Mouse (Mus musculus) lung, postnatal 25 days (tissue): Measurements from ENCODE around the gene Med8.
A peak's percentile ranks its signal among the peaks of the same experiment; 100 is the strongest.

Source experiments
- DNase-seq: peaks from one replicate; pipeline ENCODE4 v3.0.0; 2022; ENCODE audit warnings: low spot score

Med8 gene

DNA sequence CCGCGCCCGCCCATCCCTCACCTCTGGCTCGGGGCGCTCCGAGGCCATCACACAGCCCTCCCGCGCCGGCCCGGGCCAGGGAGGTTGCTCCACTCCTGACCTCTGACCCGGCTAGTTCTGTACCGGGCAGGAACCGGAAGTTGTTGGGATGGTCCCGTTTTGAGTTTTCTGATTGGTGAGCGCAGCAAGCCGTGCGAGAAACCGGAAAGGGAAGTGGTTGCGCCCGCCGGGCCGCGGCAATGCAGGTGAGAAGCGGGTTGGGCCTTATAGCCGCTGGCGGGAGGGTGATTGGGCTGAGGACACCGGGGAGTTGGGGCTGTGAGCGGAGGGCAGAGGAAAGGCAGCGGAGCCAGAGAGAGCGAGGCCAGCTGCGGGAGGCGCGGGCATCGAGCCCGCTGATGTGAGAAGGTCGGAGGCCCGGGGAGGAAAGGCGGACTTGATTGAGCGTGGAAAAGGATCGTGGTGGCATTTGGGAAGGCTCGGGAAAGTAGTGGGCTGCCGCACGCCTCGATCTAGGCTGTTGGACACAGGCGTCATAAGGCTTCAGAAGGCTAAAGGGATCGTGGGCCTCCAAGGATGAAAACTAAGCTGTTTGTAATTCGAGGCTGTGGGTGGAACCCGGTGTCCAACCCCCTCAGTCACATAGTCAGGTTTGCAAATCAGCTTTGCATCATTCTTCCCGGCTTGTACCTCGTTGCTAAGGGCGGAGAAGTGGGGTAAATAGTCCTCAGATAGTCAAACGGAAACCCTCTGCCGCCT is at the start of gene Med8, which contains the start of gene Szt2:
Gene Med8, plus strand, starts transcription at position 196 of the 759 bp plus-strand sequence.
Gene Szt2, minus strand, starts transcription at position 132 of the 759 bp plus-strand sequence.
- peak; percentile 97 for DNase-seq

DNA sequence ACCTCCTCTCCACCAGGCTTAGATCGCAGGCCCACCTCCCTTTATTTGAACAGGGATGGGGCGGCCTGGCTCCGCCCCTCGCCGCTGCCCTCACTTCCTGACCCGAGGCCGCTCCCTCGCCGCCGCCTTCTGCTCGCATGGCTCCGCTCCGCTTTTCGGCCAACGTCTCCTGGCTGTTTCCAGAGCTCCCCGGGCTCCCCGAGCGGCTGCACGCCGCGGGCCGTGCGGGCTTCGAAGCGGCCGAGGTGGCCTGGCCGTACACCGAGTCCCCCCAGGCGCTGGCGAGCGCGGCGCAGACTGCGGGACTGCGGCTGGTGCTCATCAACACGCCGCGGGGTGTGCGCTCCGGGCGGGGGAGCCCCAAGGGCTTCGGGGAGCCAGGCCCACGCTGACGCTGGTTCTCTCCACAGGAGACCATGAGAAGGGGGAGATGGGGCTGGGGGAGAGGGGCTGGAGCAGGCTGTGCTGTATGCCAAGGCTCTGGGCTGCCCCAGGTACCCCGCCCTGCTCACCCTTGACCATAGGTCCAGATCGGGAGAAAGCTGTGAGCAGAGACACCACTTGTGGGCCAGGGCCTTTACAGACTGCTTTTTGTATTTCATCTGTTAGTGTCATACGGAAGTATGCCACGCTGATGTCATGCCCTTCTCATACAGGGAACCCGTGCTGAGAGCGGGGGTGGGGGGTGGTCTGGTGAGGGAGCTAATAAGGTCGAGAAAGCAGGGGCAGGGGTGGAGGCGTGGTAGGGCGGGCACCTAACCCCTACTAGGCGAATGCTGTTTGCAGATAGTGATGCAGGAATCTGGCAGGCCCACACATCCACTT is 49.0 kb upstream of the Med8 start:
- peak; percentile 57 for DNase-seq

DNA sequence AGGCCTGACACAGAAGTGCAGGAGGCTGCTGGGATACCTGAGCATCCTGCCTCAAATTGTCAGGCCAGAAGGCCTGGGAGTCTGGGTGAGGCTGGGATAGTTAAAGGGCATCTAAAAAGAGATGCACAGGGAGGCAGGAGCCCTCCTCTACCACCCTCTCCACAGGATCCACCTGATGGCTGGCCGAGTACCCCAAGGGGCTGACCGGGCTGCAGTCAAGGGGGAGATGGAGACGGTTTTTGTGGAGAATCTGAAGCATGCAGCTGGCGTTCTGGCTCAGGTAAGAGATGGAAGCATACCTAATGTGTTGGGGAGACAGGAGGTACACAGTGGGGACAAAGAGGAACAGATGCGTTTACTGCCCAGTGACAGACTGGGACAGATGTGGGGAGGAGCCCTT is 47.7 kb upstream of the Med8 start:
- DNase-seq, result no peak

DNA sequence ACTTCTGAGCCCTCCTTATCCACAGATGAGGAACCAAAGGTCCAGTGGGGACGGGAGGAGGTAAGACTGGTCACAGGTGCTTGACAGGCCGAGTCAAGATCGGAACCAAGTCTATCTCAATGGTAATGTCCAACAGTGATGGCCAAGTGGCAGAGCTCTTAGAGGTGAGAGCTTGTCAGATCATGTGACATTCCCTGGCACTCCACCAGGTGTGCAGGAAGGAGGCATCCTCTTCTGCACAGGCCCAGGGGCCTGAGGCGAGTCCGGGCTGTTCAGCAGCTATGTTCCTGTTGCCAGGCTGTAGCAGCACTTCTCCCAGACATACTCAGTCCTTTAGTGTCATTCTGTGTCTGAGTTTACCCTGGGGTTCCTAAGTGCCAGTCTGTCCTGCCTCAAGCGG is 46.3 kb upstream of the Med8 start:
- no peak for DNase-seq

DNA sequence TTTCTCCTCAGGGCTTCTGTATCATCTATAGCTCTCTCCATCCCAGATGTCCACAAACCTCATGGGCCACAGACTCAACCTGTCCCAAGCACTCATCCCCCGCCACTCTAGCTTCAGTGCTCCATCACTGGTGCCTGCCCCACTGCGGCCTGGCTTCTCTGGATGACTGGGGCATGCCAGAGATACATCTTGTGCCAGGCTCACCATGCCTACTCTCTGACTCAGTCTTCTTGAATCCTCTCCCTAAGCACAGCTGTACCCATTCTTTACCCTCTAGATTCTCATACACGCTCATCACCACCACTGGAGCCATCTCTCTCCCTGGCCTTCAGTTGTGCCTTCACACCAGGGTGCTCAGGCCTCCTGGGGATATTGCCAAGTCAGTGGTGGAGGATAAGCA is 45.2 kb upstream of the Med8 start:
- no peak for DNase-seq

DNA sequence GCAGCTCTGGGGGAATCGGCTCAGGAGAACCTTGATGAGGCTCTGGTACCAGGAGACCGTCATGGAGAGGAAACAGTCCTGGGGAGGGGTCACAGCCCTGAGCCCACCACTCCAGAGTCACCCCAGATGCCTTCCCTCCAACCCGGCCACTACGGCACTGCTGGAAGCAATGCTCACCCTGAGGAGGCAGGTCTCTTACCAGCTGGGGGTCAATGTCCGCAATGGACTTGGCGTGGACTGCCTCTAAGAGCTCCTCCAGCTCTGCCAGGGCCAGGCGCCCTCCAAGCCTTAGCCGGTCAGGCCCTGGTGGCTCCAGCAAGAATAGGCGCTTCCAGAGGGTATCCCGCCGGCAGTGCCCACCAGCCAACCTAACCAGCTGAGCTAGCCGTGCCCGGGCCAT is 44.5 kb upstream of the Med8 start:
- no peak for DNase-seq

DNA sequence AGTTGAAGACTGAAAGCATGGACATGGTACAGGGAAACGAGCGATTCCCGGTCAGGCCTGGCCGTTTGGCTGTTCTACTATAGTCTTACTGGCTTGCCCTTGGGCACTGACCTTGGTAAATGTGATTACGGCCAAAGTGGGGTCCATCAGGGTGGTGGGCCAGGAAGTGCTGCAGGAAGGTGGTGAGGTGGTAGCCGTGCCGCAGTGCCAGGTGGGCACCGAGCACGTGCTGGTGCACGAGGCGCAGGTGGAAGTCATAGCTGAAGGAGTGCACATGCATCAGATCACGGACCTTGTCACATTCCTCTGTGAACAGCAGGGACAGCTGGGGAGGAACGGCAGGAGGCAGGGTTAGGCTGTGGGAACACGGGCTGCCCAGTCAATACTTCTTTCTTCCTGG is 43.1 kb upstream of the Med8 start:
- DNase-seq, result no peak

DNA sequence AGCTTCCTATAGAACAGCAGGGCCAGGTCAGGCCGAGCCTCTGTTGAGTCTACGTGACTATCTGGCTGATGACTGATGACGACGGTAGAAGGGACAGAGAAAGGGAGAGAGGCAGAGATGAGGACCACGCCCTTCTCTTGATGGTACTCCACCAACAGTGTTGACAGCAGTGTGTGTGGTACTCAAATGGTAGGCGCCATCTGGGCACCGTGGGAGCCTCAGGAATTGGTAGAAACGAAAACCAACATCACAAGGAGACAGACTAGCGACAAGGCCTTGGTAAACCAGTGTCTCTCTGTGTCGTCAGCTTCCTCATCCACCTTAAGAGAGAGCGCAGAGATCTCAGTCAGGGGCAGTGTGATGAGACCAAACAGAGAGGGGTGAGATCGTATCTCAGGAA is 41.6 kb upstream of the Med8 start:
- no peak for DNase-seq

DNA sequence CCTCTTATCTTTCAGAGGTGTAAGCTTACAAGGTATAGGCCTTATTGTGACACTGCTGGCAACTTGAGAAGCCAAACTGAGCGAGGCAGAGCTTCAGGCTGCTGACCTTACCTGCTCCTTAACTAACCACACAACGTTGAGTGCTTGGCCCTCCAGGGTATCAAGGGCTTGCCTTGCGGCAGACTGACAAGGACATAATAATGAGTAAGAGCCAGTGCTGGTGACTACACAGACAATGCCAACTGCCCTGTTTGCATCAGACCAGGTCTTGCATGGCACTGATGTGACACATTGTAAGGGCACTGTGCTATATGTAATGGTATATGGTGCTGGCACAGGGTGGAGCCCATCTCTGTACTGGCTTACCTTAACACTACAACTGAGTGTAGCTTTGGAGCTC is 40.5 kb upstream of the Med8 start:
- peak; percentile 27 for DNase-seq

DNA sequence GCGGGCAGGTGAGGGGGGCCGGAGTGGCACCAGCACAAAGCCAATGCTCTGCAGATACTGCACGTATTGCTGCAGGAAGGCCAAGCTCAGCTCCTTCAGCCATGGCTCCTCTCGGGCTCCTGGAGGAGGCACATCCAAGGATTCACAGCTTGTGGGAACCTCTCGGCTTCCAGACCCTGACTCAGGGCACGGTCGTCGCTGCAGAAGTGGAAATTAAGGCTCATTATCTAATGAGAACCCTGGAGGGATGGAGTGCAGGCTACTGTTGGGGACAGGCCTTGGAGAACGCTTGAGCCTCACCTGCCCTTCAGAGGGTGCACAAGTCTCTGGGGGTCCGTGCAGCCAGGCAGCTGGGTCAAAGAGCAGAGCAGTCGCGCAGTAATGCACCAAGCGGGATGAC is 37.3 kb upstream of the Med8 start:
- no peak for DNase-seq

DNA sequence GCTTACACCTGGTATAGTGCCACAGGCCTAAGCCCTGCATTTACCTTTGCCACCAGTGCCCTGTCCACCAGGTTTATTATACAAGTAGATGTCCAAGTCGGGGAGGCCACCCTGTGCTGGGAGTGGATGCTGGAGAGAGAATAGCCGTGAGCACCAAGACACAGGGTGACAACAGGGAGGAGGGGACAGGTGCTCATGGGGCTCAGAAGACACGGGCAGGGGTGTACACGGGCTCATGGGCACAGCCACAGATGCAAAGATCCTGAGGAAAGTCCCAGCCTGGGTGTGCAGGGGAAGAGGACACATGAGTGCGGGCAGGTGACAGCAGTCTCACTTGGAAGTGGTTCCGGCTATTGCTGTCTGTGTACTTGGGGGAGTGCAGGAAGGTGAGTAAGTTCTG is 33.1 kb upstream of the Med8 start:
- no peak for DNase-seq

DNA sequence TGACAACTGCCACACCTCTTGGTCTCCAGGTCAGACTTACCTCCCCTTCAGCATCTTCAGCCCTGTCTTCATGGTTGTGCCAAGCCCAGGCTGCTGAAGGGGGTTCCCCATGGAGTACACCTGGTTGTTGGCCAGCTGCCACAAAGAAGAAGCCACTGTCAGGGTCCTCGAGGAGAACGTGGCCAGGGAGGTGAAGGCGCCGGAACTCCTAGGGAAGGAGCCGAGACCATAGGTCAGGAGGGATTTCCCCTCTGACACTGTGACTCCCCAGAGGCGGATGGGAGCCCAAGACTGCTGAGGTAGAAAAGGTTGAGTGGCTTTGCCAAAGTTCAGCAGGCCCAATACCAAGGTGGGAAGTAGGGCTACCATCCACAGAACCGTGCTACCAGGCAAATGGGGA is 25.9 kb upstream of the Med8 start:
- DNase-seq, result no peak

DNA sequence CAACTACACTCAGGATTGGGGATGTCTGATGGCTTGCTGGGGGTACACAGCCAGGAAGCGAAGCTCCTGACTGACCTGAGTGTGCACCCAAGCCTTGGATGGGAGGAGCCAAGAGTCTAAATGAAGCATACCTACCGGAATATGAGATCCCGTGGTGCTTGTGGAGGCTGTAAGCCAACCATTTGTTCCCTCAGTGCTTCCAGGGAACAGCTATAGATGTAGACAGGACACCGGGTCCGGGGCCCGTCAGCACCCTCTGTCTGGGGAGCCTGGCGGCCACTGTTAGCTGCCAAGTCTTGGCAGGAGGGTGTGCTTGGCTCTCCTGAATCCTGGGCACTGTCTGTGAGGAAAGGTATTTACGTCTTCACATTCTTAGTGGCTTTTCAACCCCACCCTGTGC is 21.8 kb upstream of the Med8 start:
- no peak for DNase-seq

DNA sequence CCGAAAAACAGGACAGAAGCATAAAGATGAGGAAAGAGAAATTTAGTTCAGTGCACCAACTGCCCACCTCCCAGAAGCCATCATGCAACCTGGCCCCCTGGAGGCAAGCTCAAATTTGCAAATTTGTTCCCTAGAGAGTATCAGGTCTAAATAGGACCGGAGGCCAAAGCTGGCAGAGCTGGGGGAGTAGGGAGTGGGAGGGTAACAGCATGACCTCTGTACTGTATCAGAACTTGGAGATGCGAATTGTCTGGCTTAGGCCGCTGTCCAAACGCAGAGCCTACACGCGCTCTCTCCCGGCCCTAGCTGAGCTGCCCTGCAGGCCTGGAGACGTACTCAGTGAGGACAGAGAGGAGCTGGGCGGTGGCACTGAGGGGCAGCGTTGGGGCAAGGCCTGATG is 19.0 kb upstream of the Med8 start:
- DNase-seq, result no peak

DNA sequence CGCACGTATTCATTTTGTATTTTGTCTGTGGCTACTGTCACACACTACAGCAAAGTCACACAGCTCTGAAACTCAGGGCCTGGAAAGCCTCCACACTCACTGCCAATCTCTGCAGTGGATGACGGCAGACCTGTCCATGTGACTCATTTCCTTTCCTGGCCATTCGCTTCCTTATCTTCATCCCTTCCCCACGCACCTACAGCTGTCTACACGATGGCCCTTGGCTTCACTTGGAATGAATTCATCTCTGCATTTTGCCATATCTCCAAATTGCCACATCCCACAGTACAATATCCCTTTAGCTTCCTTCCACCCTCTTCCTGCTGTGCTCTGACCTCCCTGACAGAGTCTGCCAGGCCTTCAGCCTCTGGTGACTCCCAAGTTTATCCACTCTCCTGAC is 14.6 kb upstream of the Med8 start:
- DNase-seq, result no peak

DNA sequence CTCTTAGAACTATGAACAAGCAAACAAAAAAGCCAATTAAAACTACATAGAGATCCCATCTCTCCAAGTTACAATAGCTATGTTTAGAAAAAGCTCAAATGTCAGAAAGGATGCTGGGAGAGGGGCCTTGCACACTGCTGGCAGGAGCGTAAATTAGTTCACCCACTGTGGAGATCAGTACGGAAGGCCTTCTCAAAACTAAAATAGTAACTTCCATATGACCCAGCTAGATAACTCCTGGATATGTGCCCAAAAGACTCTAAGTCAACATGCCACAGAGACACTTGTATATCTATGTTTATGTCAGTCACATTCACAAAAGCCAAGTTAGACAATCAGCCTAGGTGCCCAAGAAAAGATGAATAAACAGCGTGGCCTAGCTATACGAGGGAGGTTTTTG is 13.8 kb upstream of the Med8 start:
- no peak for DNase-seq

DNA sequence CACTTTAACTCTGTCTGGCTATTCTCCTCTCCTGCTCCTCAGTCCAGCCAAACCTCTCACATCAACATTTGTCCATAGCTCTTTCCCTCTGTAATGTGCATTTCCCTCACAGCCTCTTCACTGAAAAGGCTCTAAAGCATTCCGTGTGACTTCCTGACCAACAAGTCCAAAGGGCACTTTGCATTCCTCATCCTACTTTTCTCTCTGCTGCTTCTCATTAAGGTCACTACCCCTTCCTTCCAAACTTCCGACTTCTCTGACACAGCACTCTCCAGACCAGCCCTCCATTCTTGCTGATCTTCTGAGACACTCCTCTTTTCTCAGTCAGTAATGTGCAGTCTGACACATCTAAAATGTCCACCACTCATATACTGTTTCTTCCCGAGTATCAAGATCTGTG is 12.7 kb upstream of the Med8 start:
- peak; percentile 70 for DNase-seq

DNA sequence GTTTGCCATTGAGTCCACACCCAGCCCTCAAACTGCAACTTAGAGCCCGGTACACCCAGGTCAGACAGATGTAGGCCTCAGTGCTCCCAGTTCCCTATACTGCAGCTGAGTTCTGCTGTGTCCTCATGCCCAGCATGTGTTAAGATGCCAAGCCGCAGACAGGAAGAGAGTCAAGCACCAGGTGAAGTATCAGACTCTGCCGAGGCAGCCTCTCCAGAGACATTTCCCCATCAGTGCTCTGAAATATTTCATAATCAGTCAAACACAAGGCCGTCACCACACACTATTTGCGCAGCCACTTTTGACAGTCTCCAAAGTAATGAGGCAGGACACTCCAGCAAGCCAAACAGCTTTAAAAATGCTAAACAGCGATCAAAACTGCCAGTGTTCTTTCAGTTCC is 10.7 kb upstream of the Med8 start:
- DNase-seq, result peak; percentile 80

DNA sequence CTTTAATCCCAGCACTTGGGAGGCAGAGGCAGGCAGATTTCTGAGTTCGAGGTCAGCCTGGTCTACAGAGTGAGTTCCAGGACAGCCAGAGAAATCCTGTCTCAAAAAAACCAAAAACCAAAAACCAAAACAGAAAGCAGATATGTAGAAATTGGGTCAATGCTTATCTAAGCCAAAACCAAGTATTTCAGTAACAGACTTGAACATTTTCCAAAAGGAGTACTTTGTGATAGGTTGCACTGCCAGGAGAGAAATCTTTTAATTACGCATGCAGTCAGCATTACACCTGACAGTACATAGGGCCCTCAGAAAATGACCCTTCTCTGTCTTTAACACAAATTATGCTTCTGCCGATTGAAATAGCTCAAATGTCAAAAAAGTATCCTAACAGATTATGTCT is 7.7 kb upstream of the Med8 start:
- no peak for DNase-seq

DNA sequence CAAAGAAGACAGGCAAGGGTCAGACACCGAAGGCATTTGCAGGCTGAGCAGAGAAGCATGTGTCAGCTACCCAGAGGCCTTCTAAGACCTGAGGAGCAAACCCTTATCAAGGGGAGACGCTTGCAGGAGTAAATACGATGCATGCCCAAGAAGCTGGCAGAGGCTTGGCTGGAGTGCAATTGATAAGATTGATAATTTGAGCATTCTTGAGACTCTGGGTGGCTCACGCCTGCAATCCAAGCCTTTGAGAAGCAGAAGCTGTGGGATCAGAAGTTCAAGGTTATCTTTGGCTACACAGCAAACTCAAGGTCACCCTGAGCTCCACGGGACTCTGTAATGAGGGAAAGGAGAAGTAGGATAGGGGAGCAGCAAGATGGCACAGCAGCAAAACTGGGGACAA is 7.2 kb upstream of the Med8 start:
- DNase-seq, result no peak

DNA sequence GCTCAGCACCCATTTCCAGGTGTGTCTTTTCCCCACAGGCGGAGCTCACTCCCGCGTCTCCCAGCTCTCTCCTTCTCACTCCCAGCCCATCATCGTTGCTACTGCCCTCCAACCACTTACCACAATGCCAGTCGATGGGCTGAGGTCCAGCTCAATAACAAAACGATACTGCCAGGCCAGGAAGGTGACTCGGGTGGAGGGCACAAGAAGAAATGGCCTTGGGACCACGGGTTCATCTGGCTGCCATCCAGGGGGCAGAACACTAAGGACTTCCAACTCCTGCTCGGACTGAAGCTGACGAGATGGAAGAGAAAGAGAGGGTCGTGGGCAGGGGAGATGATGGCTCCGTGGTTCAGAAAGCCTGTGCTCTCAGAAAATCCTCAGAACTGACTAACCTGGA is 6.4 kb upstream of the Med8 start:
- DNase-seq, result no peak

DNA sequence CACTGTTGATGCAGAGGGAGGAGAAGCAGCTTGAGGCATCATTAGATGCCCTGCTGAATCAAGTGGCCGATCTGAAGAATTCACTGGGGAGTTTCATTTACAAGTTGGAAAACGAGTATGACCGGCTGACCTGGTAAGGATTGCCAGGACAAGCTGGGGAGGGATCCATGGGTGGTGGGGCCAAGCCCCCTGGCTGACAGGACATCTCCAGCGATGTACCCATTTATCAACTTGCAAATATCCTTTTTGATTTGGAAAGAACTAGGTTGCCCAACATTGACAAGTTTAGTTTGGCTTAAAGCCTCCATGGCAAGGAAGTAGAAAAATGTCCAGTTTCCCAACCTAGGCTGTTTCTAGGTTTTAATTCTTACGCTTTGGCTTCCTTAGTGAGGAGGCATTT is 1.7 kb downstream of the Med8 start:
- no peak for DNase-seq

DNA sequence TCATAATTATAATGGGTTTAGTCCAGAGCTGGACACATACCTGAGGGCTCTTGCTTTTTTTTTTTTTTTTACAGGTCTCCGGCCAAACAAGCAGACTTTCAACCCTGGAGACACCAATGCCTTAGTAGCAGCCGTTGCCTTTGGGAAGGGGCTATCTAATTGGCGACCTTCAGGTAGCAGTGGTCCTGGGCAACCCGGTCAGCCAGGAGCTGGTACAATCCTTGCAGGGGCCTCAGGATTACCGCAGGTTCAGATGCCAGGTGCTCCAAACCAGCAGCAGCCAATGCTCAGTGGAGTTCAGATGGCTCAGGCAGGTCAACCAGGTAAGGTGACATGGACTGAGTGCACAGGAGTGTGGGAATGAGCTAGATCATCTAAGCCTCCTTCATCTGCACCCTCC is 4.4 kb downstream of the Med8 start:
- no peak for DNase-seq

DNA sequence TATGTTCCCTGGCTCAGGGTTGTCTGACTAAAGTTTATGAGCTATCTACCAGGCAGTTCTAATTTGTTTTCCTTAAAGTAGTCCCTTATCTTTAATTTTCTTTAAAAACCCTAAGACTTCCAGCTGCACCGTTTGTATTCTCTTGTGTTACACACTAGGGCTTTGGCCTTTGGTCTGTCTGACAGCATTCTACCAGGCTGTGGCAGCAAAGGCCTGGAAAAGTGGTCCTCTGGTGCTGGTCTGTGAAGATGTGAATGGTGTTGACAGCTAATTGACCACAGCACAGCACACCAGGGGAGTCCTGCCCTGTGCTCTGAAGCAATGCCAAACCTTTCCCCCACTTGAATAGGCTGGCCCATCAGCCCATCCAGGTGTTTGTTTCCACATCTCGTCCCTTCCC is 6.6 kb downstream of the Med8 start:
- DNase-seq, result no peak
